Mouse (Mus musculus): ENCODE results near the gene Mchr1.

GRCm38 (mm10) chr15:81190011-81190629 is 45.2 kb upstream of the Mchr1 start:
- no peak for TF ChIP-seq GABPA (IDR thresholded peaks at IDR 0.05; ENCODE audit: insufficient replicate concordance, low read depth, low read length)
- TF ChIP-seq RAD21 (IDR thresholded peaks at IDR 0.05; ENCODE audit: low read depth, low read length), result no peak

Measured in CH12.LX (cell line).